Mouse (Mus musculus): ENCODE measurements at regions not wholly inside any gene's neighbourhood (a gene's known extent, or its start where the extent isn't known, plus 50 kb on each side); places are given as distances from the start of the nearest gene placed in this dataset.

- TF ChIP-seq CTCF (IDR thresholded peaks at IDR 0.05; ENCODE audit: extremely low read depth, insufficient read depth, low read length) (no peak), POLR2A (IDR thresholded peaks at IDR 0.05; ENCODE audit: extremely low read depth, insufficient read depth, low read length) (no peak)
Measured at GRCm38 (mm10) chr7:69949647-69950121, 416.9 kb downstream of the Nr2f2 start.

All from cortical plate, adult 2 months (tissue).